Mouse (Mus musculus) frontal cortex, postnatal 10 days (tissue): Measurements from ENCODE around the gene Ptchd3.
A peak's percentile ranks its signal among the peaks of the same experiment; 100 is the strongest.

Experiments used
- DNase-seq, 2 experiments: peaks; one replicate each; pipeline ENCODE4 v3.0.0; 2022; ENCODE audit warnings: low spot score in 2 of 2, mixed read lengths in 1 of 2

Ptchd3 gene

DNA sequence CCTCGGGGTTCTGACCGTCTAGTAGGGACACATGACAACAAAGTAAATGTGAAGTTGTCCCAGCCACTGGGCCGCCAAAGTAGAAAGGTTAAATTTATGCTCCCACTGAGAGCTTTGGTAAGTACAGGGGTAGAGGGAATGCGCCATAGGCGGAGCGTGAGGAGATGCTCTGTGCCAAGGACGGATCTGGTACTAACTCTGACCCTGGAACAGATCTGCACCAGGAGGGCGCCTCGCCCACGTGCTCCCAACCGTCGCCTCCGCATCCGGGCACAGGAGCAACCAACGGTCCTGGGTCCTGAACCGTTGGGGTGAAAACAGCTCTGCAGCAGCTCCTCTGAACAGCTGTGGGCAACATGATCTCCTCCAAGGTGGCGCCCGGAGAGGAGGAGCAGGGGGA, at the start of gene Ptchd3:
Gene Ptchd3 (plus strand): TSS at position 301 of the 400 bp plus-strand sequence.
- DNase-seq = no peak

DNA sequence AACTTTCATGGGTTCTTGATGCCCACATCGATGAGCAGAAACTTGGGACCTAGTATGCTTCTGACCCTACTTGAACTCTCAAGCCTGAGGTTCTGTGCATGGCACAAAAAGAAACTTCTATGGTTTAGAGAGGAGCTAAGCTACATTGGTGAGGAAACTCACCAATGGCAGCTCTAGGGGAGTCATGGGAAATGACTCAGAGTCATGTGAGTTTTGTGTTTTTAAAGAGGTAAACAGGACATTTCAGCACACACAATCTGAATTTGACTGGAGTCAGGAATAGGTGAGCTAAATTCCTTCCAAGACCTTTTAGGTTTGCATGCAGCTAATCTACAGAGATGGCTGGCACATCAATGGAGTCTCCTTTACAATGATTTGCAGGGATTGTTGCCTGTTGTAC, 48.2 kb upstream of the Ptchd3 start:
- no peak for DNase-seq

DNA sequence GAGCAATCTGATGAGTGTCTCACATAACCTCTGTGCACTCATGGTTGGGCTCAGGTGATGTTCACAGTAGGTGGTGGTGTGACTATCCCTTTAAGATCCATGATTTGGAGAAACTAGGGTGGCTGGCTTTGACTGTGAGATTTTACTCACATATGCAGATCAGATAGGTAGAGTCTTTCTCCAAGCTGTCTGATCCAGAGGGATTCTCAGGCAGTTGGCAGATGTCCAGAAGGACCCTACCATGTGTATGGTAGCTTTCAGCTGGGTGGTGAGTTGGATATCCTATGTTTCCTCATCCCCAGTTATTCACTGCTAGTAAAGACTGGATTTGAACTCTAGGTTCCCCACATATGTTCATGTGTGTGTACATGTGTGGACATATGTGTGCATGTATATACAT, 42.6 kb upstream of the Ptchd3 start:
- no peak for DNase-seq

DNA sequence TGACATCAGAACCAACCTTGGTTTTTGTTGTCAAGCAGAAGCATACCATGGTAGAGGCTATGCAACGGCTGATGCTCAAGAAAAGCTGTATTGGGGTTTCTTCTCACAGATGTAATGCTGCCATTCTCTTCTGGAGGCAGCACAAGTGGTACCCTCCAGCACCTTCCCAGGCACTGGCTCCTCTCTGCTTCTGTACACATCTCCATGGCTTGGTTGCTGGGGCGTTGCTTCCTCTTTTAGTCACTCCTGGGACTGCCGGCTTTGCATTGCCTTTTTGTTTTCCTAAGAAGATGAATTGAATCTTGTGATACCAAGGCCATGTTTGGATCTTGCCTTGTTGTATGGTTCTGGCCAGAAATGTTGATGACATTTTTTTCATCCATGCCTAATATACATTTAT, 40.5 kb upstream of the Ptchd3 start:
- no peak for DNase-seq

DNA sequence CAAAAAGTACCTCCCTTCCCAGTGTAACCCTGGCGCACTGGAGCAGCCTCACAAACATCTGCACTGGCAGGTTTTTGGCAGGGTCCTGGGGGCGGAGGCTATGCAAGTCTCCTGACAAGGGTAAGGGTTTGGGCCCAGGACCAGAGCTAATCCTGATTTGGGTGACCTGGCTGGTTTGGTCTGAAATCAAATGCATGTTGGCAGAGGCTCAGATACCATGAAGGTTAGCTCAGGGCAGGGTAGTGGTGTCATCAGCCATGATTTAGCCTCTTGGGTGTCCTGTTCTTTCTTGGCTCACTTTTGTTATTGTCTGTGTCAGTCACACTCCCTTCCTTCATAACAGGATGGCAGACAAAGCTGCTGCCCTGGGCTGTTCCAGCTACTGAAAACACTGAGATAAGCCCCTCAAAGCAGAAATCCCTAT, 39.4 kb upstream of the Ptchd3 start:
- DNase-seq = no peak

DNA sequence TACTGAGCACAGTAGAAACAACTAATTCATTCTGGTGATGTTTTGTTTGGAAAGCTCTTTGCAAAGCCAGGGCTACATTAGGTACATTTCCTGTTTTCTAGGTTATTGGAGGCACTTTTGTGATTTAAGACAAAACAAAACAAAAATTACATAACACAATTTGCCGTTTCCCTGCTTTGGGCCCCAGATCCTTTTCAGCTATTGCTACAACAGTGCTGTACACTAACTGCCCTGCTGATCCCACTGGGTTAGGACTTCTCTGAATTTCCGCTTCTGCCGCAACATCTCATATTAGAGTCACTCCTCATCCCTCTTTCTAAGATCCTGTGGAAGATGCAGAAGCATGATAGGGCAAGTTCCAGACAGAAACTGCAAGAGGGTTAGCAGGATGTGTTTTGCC, 38.6 kb upstream of the Ptchd3 start:
- no peak for DNase-seq

DNA sequence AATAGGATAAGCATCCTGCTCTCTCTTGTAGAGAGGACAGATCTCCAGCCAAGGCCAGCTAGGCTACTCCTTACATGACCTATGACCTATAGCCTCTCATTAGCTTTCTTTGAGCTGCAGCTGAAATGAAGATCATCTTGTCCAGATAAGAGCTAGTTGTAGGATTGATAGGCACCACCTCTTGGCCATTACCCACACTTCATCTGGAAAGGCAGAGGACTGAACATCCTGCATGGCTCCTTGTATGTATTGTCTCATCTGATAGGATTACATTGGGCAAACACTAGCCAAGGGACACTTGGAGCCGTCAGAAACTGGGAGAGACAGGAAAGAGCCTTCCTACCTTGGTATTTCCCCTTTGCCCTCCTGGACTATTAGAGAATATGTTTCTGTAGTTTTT, 38.1 kb upstream of the Ptchd3 start:
- DNase-seq = no peak

DNA sequence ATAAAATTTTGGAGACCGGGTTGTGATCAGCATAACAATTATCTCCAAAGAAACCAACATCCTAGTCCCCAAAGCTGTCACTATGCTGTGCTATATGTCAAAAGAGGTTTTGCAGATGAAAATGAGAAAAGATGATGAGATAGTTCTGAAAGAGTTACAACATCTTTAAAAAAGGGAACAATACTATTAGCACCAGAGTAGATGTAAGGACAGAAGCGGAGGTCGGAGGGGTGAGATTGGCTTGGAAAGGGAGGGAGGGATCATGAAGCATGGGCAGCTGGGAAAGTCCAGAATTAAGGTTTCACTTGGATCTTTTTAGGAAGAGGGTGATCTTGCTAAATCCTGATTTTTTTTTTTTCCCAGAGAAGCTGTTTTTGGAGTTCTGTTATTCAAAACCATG, 36.5 kb upstream of the Ptchd3 start:
- DNase-seq = no peak

DNA sequence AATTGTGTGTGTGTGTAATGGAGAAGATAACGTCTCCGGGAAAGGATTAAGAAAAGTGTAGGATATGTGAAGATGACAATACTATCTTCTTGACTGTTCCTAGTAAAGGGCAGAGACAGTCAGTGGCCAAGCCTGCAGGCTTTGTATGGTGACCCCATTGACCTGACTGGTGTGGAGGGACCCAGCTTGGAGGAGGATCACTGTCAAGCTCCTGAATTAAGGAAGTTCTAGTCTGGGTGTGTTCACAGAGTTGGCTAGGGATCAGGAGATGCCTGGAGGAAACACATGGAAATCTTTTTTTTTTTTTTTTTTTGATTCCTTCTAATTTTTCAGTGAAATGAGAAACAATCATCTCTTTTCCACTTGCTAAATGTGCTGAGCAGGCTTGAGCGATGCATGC, 35.9 kb upstream of the Ptchd3 start:
- no peak for DNase-seq

DNA sequence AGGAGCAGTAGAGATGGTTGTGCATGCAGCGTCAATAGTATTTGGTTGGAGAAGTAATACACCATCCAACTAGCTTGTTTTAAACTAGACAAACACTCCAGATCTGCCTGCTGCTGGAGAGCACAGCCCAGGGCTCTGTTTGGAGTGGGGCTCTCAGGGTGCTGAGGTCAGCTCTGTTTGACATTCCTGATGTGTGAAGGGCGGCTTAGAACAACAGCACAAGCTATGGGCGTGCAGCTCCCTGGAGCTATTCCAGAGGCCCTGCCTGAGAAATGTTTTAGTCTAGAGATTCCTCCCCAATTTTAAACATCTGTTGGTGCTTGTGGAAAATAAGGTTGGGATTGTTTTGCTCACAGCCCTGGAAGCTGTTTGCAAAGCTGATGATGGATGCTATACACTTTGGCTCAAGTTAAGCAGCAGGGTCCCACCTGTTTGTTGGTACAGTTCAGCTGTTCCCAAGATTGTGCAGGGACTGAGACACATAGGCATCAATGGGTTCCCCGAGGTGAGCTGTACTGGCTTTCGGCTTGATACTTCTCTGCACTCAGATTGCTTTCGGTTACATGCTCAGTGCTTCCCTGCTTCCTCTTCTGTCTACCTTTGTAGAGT, 35.4 kb upstream of the Ptchd3 start:
- no peak for DNase-seq

DNA sequence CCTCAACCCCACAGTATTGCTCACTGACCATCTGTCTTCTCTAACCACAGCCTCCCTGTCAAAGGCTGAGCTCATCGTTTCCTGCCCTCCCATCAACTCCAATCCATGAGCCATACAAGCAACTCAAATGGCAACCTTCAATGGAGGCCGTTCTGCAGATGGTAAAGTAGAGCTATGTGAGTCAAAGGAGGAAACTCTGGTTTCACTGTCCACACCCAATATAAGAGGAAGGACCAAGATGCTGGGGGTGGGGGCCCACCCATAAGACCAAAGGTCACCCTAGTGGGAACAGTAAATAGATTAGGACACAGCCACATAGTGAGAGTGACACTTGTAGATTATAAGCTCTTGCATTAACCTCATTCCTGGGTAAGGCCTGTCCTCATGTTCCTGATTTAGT, 34.1 kb upstream of the Ptchd3 start:
- DNase-seq = no peak

DNA sequence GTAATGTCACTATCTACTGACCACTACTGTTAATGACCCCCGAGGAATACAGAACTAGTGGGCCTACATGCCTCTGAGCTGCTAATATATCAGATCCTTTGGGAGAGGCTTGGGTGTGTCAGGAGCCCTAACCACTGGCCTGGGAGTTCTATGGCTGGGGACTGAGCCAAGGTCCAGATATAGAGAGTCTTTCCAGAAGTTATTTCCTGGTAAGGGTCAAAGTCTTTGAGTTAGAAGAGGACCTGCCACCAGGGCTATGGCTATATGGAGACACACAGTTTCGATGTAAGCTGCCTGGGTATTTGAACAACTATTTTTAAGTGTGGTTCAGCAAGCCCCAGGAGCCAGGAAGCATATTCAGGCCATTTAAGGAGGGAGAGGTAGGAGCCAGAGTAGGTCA, 31.5 kb upstream of the Ptchd3 start:
- no peak for DNase-seq

DNA sequence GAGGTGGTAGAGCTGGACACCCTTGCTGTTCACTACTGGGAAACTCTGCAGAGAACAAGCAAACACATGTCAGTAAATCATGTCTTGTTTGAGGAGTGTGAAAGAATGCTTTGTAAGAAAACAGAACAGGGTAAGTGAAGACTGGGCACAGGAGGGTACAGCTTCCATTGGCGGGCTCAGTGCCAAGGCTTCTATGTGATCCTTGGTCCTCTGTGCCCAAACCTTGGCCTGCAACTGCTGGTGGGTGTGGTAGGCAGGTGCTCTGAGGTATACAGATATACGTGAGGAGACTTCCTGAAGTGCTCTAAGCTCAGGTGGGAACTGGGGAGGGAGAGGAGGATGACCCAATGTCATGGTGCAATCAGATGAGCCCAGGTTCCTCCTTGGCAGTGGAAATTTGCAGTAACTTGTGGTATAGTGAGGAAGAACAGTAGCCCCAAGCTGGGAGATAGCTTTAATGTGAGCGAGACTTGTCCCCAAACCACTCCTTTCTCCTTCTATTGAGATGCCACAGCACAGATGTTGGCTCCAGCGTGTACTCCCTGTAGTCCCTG, 30.2 kb upstream of the Ptchd3 start:
- DNase-seq = no peak

DNA sequence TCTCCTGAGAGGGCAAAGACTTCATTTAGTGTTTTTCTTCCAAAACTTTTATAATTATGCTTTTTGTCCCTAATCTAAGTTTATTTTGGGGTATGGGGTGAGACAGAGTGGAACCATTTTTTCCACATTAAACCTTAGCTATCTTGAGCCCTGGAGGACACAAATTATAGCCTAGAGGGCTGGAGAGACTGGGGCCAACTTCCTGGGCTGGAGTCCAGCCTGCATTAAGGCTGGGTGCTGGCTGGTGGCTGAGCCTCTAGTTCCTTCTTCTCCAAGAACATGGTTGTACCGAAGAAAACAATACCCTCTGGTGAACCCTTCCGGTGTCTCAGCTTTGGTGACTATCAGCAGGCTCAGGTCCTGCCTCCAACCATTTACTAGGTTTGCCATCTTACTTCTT, 27.3 kb upstream of the Ptchd3 start:
- no peak for DNase-seq

DNA sequence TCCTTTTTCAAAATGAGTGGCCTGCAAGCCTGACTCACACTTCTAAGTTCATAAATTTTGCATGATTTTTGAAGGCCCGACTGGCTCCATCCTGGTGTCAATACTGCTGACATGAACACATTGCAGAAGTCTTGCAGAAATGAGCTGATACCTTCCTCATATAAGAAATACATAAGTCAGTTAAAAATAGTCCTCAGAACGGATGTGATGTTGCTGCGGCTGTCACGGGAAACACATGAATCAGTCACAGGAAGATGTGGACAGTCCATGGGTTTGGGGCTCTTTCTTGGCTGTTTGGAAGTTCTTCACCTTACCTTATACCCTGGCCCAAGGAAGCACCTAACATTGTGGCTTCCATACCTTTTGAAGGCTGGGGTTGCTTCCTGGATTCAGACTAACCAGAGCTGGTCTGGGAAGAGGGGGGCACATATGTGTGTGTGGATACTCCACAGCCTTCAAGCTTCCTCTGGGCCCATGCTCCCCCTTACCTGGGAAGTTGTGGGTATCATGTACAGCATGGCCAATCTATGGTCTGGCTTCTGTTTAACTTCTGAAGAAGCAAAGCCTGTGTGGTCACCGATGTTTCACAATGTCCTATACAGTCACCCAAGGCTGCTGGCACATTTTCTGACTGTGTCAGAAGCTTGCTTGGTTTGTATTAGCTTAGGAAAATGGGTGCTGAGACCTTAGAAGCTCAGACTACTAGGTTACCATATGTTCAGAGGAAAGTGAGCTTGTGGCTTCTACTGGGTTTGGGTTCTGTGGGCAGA, 25.6 kb upstream of the Ptchd3 start:
- no peak for DNase-seq

DNA sequence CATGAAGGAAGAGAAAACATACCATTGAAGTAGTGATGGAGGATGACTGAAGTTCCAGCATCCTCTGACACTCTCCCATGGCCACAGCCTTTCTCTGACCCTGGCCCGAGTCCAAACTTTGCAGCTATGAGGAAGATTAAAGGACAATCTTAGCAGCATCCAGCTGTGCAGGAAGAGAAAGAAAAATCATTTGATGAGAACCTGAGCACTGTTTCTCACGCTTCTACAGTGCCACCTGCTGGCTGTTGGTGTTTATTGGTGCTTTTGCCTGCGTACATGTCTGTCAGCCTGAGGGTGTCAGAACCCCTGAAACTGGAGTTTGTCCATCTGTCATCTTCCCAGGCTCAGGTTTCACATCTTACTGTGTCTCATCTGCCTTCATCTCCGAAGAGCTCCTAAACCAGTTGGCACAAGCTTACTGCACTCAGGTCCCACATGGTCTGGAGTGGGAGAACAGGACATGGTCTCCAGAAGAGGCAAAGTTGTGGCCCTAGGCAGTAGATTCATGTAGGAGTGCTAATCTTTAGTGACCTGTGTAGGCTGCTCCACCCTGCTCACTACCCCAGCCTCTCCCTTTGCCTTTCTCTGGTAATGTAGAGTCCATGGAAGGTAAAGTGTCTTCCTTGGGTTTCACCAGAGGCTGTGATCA, 21.7 kb upstream of the Ptchd3 start:
- DNase-seq = peak; percentile 46 to 79

DNA sequence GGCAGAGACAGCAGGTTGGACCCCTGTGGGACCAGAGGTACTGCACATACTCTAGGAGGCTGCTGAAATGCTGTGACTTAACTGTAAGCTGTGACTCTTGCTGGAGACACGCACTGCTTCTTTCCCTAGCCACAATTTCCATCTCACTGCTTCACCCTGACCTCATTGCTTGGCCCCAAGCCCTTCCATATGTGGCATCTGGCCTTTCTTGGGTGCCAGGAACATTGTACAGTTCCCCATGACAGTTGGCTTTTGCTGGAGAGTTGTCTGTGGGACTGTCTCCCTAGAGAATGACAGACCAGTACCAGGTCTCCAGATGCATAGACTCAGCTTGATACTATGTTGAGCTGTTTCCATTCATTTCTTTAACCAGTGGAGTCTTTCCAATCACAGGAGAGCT, 21.2 kb upstream of the Ptchd3 start:
- no peak for DNase-seq

DNA sequence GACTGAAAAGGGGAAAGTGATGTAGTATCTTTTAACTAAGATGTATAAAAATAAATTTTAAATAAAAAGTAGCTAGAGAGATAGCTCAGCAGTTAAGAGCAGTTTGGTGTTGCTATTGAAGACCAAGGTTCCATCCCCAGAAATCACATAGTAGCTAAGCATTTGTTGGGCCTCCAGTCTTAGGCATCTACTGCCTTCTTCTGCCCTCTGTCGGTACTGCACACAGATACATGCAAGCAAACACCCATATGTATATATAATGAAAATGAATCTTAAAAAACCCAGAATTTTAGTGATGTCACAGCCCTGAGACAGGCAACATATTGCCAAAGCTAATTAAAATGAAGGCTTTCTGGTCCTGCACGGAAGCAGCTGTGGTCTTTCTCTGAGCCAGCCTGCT, 15.9 kb downstream of the Ptchd3 start:
- no peak for DNase-seq

DNA sequence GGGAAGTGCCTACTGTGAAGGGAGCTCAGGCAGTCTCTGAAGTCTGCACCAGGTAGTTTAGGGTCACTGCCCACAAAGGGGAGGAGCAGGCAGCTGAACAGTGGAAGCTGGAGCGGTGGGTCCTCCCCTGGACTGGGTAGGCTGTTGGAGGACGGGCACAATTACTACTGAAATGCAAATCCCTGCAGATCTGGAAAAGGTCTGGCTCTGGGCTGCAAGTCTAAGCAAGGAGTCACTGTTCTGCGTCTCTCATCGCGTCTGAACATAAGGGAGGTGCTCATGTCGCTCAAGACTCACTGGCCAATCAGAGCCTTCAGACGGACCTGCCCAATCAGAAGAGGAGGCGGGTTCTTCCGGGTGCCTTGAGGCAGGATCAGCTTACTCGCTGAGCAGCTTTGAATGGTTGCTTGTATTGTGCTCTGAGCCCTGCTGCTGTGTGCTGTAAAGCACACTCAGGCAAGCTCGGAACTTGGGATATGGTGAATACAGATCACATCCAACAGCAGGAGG, 17.8 kb downstream of the Ptchd3 start:
- peak; percentile 83 to 84 for DNase-seq
